Mouse (Mus musculus) cerebellum, adult 2 months (tissue): ENCODE data around the gene Opalin. TPM values are rescaled to one million over a fixed set of nuclear protein-coding genes. Genes with fewer than 3 reads are reported as not detected.

Experiments
- DNase-seq, 2 experiments: peaks; one replicate each; pipeline ENCODE4 v3.0.0; 2021
- H3K27ac ChIP-seq: fragments of 200-500 bp; 2 replicates; pipeline ENCODE4 v1.5.1; 2012; ENCODE audit warnings: low read length, control low read depth, inconsistent platforms; ENCODE audit not compliant: insufficient read depth
- H3K27me3 ChIP-seq: fragments of 200-500 bp; 2 replicates; pipeline ENCODE4 v1.6.1; 2012; ENCODE audit warnings: inconsistent platforms, mild to moderate bottlenecking, low read length, moderate library complexity; ENCODE audit not compliant: control insufficient read depth, insufficient read depth
- H3K4me1 ChIP-seq: fragments of 200-500 bp; 2 replicates; pipeline ENCODE4 v1.6.1; 2011; ENCODE audit warnings: low read length; ENCODE audit not compliant: control insufficient read depth, insufficient read depth
- H3K4me3 ChIP-seq: fragments of 200-500 bp; replicated peaks from 2 replicates; pipeline ENCODE3; 2011; ENCODE audit warnings: mild to moderate bottlenecking, low read depth, low read length, control low read depth; ENCODE audit not compliant: insufficient read depth
- CTCF ChIP-seq: fragments of 200-500 bp; IDR thresholded peaks from 2 replicates; pipeline ENCODE4 v1.5.1; 2011; ENCODE audit warnings: low read depth, mild to moderate bottlenecking, control low read depth, low read length, moderate library complexity, borderline replicate concordance; ENCODE audit not compliant: insufficient read depth
- POLR2A ChIP-seq: fragments of 200-500 bp; IDR thresholded peaks from 2 replicates; pipeline ENCODE4 v1.6.1; 2011; ENCODE audit warnings: low read length, control low read depth, borderline replicate concordance; ENCODE audit not compliant: insufficient read depth
- WGBS: fragments of 180-500 bp; shearing (Covaris S2); methylation state at CpG from one replicate; pipeline ENCODE4 v1.1.7; 2018; 5-methylcytosine and 5-hydroxymethylcytosine counted together
- polyA plus RNA-seq: library from polyadenylated mRNA; depleted of rRNA; stranded (reverse); fragments of >200 nt; gene quantifications from 2 replicates; pipeline ENCODE4 v1.2.3, GENCODE M21; 2012

The Opalin gene
- polyA plus RNA-seq, 1 experiment = 46.0 TPM

DNA sequence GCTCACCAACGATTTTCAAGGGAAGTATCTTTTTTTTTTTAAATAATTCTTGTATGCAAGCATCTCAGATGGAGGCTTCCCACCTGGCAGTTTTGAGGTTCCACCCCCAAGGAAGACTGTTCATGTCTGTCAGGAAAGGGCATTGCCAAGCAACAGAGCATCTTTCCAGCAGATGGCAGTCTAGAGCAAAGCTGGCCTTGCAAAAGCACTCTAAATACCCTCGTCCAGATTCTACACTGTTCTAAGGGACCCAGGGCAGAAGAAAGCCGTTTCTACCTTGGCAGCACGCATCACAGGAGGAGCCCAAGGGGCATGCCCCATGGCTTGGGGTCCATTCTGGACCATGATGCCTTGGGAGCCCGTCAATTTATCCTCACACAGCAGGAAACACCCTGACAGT lies 12.9 kb upstream of the Opalin start:
- no peak for TF ChIP-seq POLR2A
- TF ChIP-seq CTCF = peak; percentile 84
- DNase-seq = peak; percentile 54 to 66
- no peaks in the 10 kb centered on the region for H3K4me1 ChIP-seq
- no peak overlapping the region for H3K4me3 ChIP-seq
- no peak overlapping the region for H3K27ac ChIP-seq
- H3K27me3 ChIP-seq = no peaks in the 10 kb centered on the region; the same call in 1 of the 2 replicates
- WGBS = 6% methylated on average over 5 of the region's 5 CpGs

DNA sequence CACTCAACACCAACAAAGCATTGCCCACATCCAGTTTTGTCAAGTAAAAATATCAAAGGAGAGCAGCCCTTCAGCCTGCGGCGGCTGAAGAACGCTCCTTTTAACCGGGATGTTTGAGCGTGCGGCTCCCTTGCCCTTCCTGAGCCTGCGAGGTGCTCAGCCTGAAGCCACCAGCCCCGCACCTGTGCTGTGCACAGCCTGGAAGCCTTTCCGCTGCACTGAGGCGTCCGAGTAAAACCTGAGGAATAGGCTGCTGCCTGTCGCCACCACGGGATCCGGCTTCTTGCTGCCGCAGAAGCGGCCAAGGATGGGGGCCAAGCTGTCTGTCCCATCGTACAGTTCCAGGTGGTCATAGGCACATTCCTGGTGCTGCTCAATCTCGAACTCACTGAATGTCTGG lies 11.6 kb upstream of the Opalin start:
- TF ChIP-seq CTCF (no peak), POLR2A (no peak)
- H3K27me3 ChIP-seq = no peaks in the 10 kb centered on the region; the same call in 1 of the 2 replicates
- WGBS = 19% methylated on average over 18 of the region's 18 CpGs
- H3K4me3 ChIP-seq = no peak overlapping the region
- DNase-seq = no peak
- no peak overlapping the region for H3K27ac ChIP-seq
- H3K4me1 ChIP-seq = no peaks in the 10 kb centered on the region

DNA sequence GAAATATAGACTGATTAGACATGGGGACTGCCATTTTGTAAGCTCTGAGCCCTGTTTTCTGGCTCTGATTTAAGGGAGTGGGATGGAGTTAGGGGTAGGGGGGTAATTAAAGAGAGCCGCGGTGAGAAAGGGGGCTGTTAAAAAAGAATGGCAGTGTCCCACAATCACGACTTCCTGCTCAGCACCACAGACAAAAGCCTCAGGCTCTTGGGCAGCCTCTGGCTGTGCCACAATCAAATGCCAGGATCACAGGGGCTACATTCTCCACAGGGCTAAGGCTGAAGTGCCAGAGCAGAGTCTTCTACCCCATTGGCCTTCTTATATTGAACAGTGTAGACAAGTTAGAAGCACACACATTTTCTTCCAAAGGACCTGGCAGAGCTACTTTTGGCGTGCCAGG lies 11.0 kb upstream of the Opalin start:
- DNase-seq = no peak
- Histone ChIP-seq H3K27ac (no peak overlapping the region), H3K27me3 (no peaks in the 10 kb centered on the region; the same call in 1 of the 2 replicates), H3K4me1 (no peaks in the 10 kb centered on the region), H3K4me3 (no peak overlapping the region)
- 22% methylated on average over 4 of the region's 4 CpGs for WGBS
- TF ChIP-seq CTCF = no peak
- no peak for TF ChIP-seq POLR2A

DNA sequence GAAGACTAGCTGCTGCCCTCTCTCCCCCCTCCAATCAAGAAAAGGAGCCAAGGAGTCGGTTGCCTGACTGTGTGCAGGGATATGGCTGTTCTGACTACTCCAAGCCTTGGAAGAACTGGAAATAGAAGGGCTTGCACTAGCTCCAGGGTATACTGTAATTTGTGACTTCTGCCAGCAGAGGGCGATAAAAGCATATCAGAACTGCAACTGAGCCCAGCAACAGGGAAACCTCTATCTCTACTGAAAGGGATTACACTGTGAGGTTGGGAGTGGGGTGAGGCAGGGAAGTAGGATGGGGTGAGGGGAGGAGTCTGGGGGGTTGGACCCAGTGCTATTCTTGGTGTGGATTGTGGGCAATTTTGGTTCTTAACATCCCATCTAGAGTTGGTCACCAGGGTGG lies 9.8 kb upstream of the Opalin start:
- peak; percentile 77 to 78 for DNase-seq
- Histone ChIP-seq H3K4me3 (no peak overlapping the region), H3K27me3 (no peaks in the 10 kb centered on the region; the same call in 1 of the 2 replicates), H3K4me1 (no peaks in the 10 kb centered on the region), H3K27ac (no peak overlapping the region)
- TF ChIP-seq POLR2A = no peak
- peak; percentile 71 for TF ChIP-seq CTCF
- WGBS = 2% methylated on average over 2 of the region's 2 CpGs

DNA sequence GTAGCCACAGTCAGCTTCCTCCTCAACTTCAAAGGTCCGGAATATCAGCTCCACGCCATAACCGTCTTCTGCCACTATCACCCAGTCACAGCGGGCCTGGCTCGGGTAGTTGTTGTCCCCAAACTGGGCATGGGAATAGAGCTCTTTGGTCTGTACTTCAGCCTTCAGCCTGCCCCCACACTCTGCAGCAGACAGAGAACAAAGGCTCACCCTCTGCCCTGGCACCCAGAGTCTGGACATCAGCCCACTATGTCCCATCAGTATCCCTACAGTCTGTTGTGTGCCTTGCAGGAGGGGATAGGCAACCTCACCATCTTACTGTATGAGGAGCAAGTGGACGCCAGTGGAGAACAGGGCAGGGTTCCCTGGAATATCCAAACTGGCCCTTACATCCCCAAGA lies 9.4 kb upstream of the Opalin start:
- no peaks in the 10 kb centered on the region; the same call in 1 of the 2 replicates for H3K27me3 ChIP-seq
- DNase-seq = no peak
- 86% methylated on average over 6 of the region's 6 CpGs for WGBS
- no peak overlapping the region for H3K4me3 ChIP-seq
- H3K27ac ChIP-seq = 0 out of 2 replicates have a peak overlapping the region, but pooled peaks have one; percentile 66
- TF ChIP-seq POLR2A = no peak
- TF ChIP-seq CTCF = no peak
- no peaks in the 10 kb centered on the region for H3K4me1 ChIP-seq

DNA sequence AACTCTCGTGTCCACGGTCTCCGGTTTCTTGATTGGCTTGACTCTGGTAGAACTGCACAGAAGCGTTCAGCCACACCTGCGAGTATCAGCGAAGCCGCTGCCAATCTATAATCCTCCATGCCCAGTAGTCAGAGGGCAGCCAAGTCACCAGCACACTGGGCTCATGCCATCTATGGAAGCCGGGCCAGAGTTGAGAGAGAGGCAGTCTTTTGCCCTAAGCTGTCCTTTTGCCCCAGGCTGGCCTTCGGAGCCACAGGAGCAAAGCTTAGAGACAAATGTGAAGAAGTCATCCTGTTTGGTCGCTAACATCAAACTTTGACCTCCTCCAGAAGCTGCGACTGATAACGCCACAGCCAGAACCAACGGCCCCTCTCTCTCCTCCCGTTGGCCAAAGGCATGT lies 6.7 kb upstream of the Opalin start:
- H3K4me1 ChIP-seq = no peaks in the 10 kb centered on the region
- no peak overlapping the region for H3K4me3 ChIP-seq
- no peak overlapping the region for H3K27ac ChIP-seq
- WGBS = 47% methylated on average over 14 of the region's 14 CpGs
- no peaks in the 10 kb centered on the region; the same call in 1 of the 2 replicates for H3K27me3 ChIP-seq
- TF ChIP-seq CTCF (no peak), POLR2A (no peak)
- DNase-seq = no peak

DNA sequence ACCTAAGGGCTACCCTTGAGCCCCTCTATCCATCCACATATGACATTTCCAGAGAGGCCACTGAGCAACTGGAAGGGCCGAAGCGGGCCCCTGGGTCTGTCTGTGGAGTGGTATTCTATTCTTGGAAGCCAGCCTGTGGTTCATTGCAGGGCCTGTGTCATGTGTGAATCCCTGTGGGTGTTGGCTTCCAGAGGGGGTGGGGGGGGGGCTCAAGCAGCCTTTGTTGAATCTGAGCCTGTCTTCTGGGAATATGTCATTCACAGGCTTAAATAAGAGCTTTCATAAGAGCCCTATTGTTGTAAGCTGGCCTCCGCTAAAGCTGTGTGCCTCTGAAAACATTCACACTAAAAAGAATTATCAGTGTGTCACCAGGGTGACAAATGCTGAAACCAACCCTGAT lies 4.7 kb upstream of the Opalin start:
- no peaks in the 10 kb centered on the region for H3K4me1 ChIP-seq
- peak overlapping the region; percentile 11; the same call in 1 of the 2 replicates for H3K27ac ChIP-seq
- H3K4me3 ChIP-seq = no peak overlapping the region
- no peaks in the 10 kb centered on the region for H3K27me3 ChIP-seq
- WGBS = 49% methylated on average over 3 of the region's 3 CpGs
- TF ChIP-seq CTCF (no peak), POLR2A (no peak)
- DNase-seq = no peak

DNA sequence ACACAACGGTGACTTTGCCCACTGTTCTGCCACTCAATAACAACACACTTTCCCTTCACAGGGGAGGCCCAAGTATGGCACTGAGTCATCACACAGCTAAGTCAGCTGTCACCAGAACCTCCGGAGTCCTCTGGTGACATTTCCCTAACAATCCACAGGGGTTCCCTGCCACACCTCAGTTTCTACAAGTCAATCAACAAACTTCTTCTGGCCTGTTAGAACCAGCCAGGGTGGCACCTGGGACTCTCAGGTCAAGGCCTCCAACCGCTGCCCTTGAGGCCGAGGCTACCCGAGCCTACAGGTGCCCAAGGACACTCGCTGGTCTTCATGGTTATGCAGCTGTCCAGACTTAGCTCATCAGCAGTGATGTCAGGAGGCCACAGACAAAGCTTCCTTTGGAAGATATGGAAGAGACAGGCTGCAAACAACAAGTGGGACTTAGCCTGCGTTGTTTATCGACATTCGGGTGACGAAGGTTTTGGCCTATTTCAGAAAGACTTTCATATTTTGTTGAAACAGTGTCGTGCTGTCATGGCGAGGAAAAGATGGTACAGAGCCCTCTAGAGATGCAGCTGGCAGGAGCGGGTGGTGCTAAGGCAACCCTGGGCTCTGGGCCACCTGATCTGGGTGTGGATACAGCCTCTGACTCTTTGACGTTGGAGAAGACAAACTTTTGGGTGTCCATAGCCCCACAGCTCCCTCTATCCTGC lies 3.0 kb downstream of the Opalin start:
- 80% methylated on average over 14 of the region's 14 CpGs for WGBS
- DNase-seq = no peak

More for the DNA sequence above, 3.0 kb downstream of the Opalin start:
- Histone ChIP-seq H3K27me3 (no peaks in the 10 kb centered on the region), H3K4me1 (no peaks in the 10 kb centered on the region), H3K27ac (no peak overlapping the region), H3K4me3 (no peak overlapping the region)
- TF ChIP-seq CTCF (no peak), POLR2A (no peak)
